Comparison of ENCODE assay signal across 11 mouse cellular contexts in genomic region chr14:76947148-76947547, GRCm38 (mm10).
DNase-seq lines count a peak whose midpoint lies in the region; ATAC-seq lines count a peak whose summit lies in the region.
"Had no signal": no experiment of that assay in that cellular context is flagged by ENCODE, and none has a peak within 500 bp of the region (broad histone marks: within the 10 kb centered on the region; RNA-seq: fewer than 3 reads in every experiment).

No protein-coding gene starts in this region.

- no peak overlapping the region for H3K9ac ChIP-seq in lung, embryonic 15.5 days
- H3K9ac ChIP-seq in liver, embryonic 11.5 days (ENCODE audit: low read depth, low read length): no peak overlapping the region
- H3K9ac ChIP-seq: embryonic facial prominence, embryonic 15.5 days; liver, embryonic 15.5 days had no signal

- DNase-seq in embryo, embryonic 10.5 days (ENCODE audit: low spot score): peak; percentile 29
- no peak for DNase-seq in embryo, embryonic 11 days
- peak; percentile 61 for DNase-seq in 3134 (ENCODE audit: extremely low read depth, insufficient read length, low spot score)
- DNase-seq in adrenal gland, postnatal 36 days: peak; percentile 77 to 81
- no peak for DNase-seq in liver, embryonic 11.5 days (ENCODE audit: low spot score)
- no peak for DNase-seq in B cell, adult 2 months
- DNase-seq in thymus, postnatal 14 days: no peak
- DNase-seq: gastrocnemius, postnatal 36 days had no signal

- no peaks in the 10 kb centered on the region for H3K36me3 ChIP-seq in lung, embryonic 15.5 days
- no peaks in the 10 kb centered on the region for H3K36me3 ChIP-seq in liver, embryonic 11.5 days (ENCODE audit: control insufficient read depth, insufficient read depth, low read length)
- H3K36me3 ChIP-seq: embryonic facial prominence, embryonic 15.5 days; liver, embryonic 15.5 days had no signal

- H3K4me2 ChIP-seq in lung, embryonic 15.5 days: no peak overlapping the region
- H3K4me2 ChIP-seq in liver, embryonic 11.5 days: no peak overlapping the region
- H3K4me2 ChIP-seq: embryonic facial prominence, embryonic 15.5 days; liver, embryonic 15.5 days had no signal

- WGBS in lung, embryonic 15.5 days: 38% methylated on average over 3 of the region's 3 CpGs
- 54% methylated on average over 3 of the region's 3 CpGs for WGBS in liver, embryonic 11.5 days

- H3K4me3 ChIP-seq in lung, embryonic 15.5 days: no peak overlapping the region
- no peak overlapping the region for H3K4me3 ChIP-seq in liver, embryonic 11.5 days (ENCODE audit: low read depth, low read length)
- H3K4me3 ChIP-seq: embryonic facial prominence, embryonic 15.5 days; liver, embryonic 15.5 days had no signal

- no peak for ATAC-seq in lung, embryonic 15.5 days (ENCODE audit: borderline replicate concordance, extremely low read depth, low FRiP score, low TSS enrichment)
- no peak for ATAC-seq in liver, embryonic 11.5 days (replicated peaks; ENCODE audit: low FRiP score)

- peaks cover 39% of the 10 kb centered on the region for H3K4me1 ChIP-seq in lung, embryonic 15.5 days
- no peaks in the 10 kb centered on the region for H3K4me1 ChIP-seq in liver, embryonic 11.5 days (replicated peaks; ENCODE audit: control insufficient read depth, insufficient read depth, low read length)
- H3K4me1 ChIP-seq: liver, embryonic 15.5 days had no signal

- no peaks in the 10 kb centered on the region for H3K9me3 ChIP-seq in lung, embryonic 15.5 days
- no peaks in the 10 kb centered on the region for H3K9me3 ChIP-seq in liver, embryonic 11.5 days (ENCODE audit: control insufficient read depth, low read length)
- H3K9me3 ChIP-seq: embryonic facial prominence, embryonic 15.5 days; liver, embryonic 15.5 days had no signal

- peak overlapping the region; percentile 41 for H3K27ac ChIP-seq in lung, embryonic 15.5 days
- no peak overlapping the region for H3K27ac ChIP-seq in liver, embryonic 11.5 days (ENCODE audit: low read depth, low read length)
- H3K27ac ChIP-seq: embryonic facial prominence, embryonic 15.5 days; liver, embryonic 15.5 days had no signal

- H3K27me3 ChIP-seq in lung, embryonic 15.5 days: no peaks in the 10 kb centered on the region
- H3K27me3 ChIP-seq in liver, embryonic 11.5 days (replicated peaks; ENCODE audit: control insufficient read depth, insufficient read depth, low read length): no peaks in the 10 kb centered on the region
- H3K27me3 ChIP-seq: embryonic facial prominence, embryonic 15.5 days; liver, embryonic 15.5 days had no signal

Comparison
In these comparisons a context has a peak if more than half of its experiments do, and no peak if none do; other contexts are left out.
1. DNase-seq: peak in embryo, embryonic 10.5 days (single experiment), 3134 (single experiment) and adrenal gland, postnatal 36 days (2 of 2); none in embryo, embryonic 11 days (single experiment), liver, embryonic 11.5 days (single experiment), B cell, adult 2 months (0 of 2) and thymus, postnatal 14 days (single experiment).